Mouse (Mus musculus) brain, embryonic 14.5 days (tissue): Measurements from ENCODE around the gene Krt6b.

Source experiments
- CTCF ChIP-seq: fragments of 200-500 bp; IDR thresholded peaks from 2 replicates; pipeline ENCODE4 v1.5.1; 2012; ENCODE audit warnings: inconsistent platforms, mild to moderate bottlenecking, moderate library complexity, borderline replicate concordance; ENCODE audit not compliant: insufficient read depth, insufficient read length; ENCODE audit errors: extremely low read depth
- POLR2A ChIP-seq: fragments of 200-500 bp; IDR thresholded peaks from 2 replicates; pipeline ENCODE4 v1.6.1; 2012; ENCODE audit warnings: mild to moderate bottlenecking, inconsistent platforms, borderline replicate concordance; ENCODE audit not compliant: poor library complexity, insufficient read depth, insufficient read length, severe bottlenecking; ENCODE audit errors: extremely low read depth

GRCm38 (mm10) chr15:101707454-101707853 is 27.4 kb upstream of the Krt6b start:
- TF ChIP-seq POLR2A (no peak), CTCF (no peak)
